Mouse (Mus musculus): ENCODE measurements at regions not wholly inside any gene's neighbourhood (a gene's known extent, or its start where the extent isn't known, plus 50 kb on each side); places are given as distances from the start of the nearest gene placed in this dataset.

DNA sequence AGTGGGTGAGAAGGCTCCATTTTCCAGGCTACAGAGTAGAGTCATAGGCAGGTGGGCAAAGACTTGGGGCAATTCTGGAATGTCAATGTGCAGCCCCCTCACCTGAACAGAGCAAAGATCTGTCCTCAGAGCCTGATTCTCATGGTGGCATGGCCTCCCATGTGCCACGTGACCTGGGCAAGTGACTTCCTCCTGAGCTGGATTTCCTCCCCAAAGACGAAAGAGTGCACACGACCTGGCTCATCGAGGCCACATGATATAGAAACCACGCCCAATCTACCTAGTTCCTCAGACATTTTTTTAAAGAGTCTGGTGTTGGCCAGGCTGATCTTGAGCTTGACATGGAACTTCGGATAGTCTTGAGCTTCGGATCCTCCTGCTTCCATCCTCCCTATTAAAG is 139.5 kb upstream of the Tle3 start:
- no peak for TF ChIP-seq CTCF (IDR thresholded peaks at IDR 0.05; ENCODE audit: extremely low read depth, insufficient read length, insufficient replicate concordance, low read depth, low read length)
- TF ChIP-seq POLR2A (IDR thresholded peaks at IDR 0.05; ENCODE audit: low read depth, low read length): no peak
